Mouse (Mus musculus) bone marrow, adult 2 months (tissue): Measurements from ENCODE around the gene Eid3. TPM values are rescaled to one million over a fixed set of nuclear protein-coding genes. Genes with fewer than 3 reads are reported as not detected.

ENCODE experiments used
- H3K27ac ChIP-seq: fragments of 200-500 bp; 2 replicates; pipeline ENCODE4 v1.5.1; 2012; ENCODE audit warnings: low read depth, mild to moderate bottlenecking, control low read depth, inconsistent platforms, low read length; ENCODE audit not compliant: control insufficient read depth, poor library complexity, insufficient read depth
- H3K4me1 ChIP-seq: fragments of 200-500 bp; 2 replicates; pipeline ENCODE4 v1.6.1; 2011; ENCODE audit warnings: low read length; ENCODE audit not compliant: control insufficient read depth, insufficient read depth
- H3K4me3 ChIP-seq: fragments of 200-500 bp; replicated peaks from 2 replicates; pipeline ENCODE3; 2011; ENCODE audit warnings: mild to moderate bottlenecking, low read depth, low read length, control low read depth; ENCODE audit not compliant: control insufficient read depth
- CTCF ChIP-seq: fragments of 200-500 bp; IDR thresholded peaks from 2 replicates; pipeline ENCODE4 v1.5.1; 2011; ENCODE audit warnings: low read length, control low read depth; ENCODE audit not compliant: control insufficient read depth, insufficient read depth
- POLR2A ChIP-seq: fragments of 200-500 bp; IDR thresholded peaks from 2 replicates; pipeline ENCODE4 v1.6.1; 2011; ENCODE audit warnings: low read depth, mild to moderate bottlenecking, control low read depth, low read length, borderline replicate concordance; ENCODE audit not compliant: control insufficient read depth
- WGBS: fragments of 180-500 bp; shearing (Covaris S2); methylation state at CpG from one replicate; pipeline ENCODE4 v1.1.7; 2018; 5-methylcytosine and 5-hydroxymethylcytosine counted together
- polyA plus RNA-seq: library from polyadenylated mRNA; stranded (reverse); fragments of >200 nt; gene quantifications from 2 replicates; pipeline ENCODE4 v1.2.4, GENCODE M21; 2011; ENCODE audit warnings: low replicate concordance; ENCODE audit not compliant: missing spikeins, insufficient read depth, insufficient read length

Gene Eid3
- polyA plus RNA-seq, 1 experiment: 5.8 TPM

- 54% methylated on average over 6 of the region's 6 CpGs for WGBS
- H3K27ac ChIP-seq: no peak overlapping the region
- H3K4me3 ChIP-seq: no peak overlapping the region
- TF ChIP-seq POLR2A (no peak), CTCF (no peak)
- H3K4me1 ChIP-seq: peaks cover 2% of the 10 kb centered on the region; the same call in 1 of the 2 replicates
Observed at GRCm38 (mm10) chr10:82868418-82869086, 2.1 kb downstream of the Eid3 start.

GRCm38 (mm10) chr10:82875446-82875845 is 9.0 kb downstream of the Eid3 start:
- Histone ChIP-seq H3K27ac (no peak overlapping the region), H3K4me1 (no peaks in the 10 kb centered on the region), H3K4me3 (no peak overlapping the region)
- WGBS: 89% methylated on average over 10 of the region's 10 CpGs
- TF ChIP-seq POLR2A: no peak

GRCm38 (mm10) chr10:82876076-82876796 is 9.8 kb downstream of the Eid3 start:
- Histone ChIP-seq H3K4me1 (no peaks in the 10 kb centered on the region), H3K27ac (no peak overlapping the region), H3K4me3 (no peak overlapping the region)
- WGBS: 81% methylated on average over 16 of the region's 16 CpGs
- peak; percentile 29; the same call in 1 of the 2 replicates for TF ChIP-seq CTCF
- TF ChIP-seq POLR2A: no peak

- WGBS: 65% methylated on average over 6 of the region's 6 CpGs
- peaks cover 13% of the 10 kb centered on the region for H3K4me1 ChIP-seq
- H3K4me3 ChIP-seq: no peak overlapping the region
- TF ChIP-seq POLR2A (no peak), CTCF (no peak)
- no peak overlapping the region for H3K27ac ChIP-seq
Observed at GRCm38 (mm10) chr10:82887354-82887753, 20.9 kb downstream of the Eid3 start.

- WGBS: 60% methylated on average over 8 of the region's 8 CpGs
- Histone ChIP-seq H3K4me3 (no peak overlapping the region), H3K27ac (no peak overlapping the region), H3K4me1 (peaks cover 17% of the 10 kb centered on the region)
- no peak for TF ChIP-seq POLR2A
- TF ChIP-seq CTCF: no peak
Observed at GRCm38 (mm10) chr10:82888576-82888975, 22.1 kb downstream of the Eid3 start.

- WGBS: 13% methylated on average over 9 of the region's 9 CpGs
- TF ChIP-seq POLR2A (no peak), CTCF (no peak)
- H3K27ac ChIP-seq: peak overlapping the region; percentile 74; the same call in 1 of the 2 replicates
Observed at GRCm38 (mm10) chr10:82889447-82889973, 23.1 kb downstream of the Eid3 start.

GRCm38 (mm10) chr10:82890936-82891335 is 24.5 kb downstream of the Eid3 start:
- 19% methylated on average over 2 of the region's 2 CpGs for WGBS
- TF ChIP-seq POLR2A (no peak), CTCF (no peak)
- peaks cover 17% of the 10 kb centered on the region for H3K4me1 ChIP-seq
- H3K4me3 ChIP-seq: no peak overlapping the region
- H3K27ac ChIP-seq: peak overlapping the region; percentile 74; the same call in 1 of the 2 replicates

More at GRCm38 (mm10) chr10:82889447-82889973, 23.1 kb downstream of the Eid3 start:
- Histone ChIP-seq H3K4me1 (peaks cover 17% of the 10 kb centered on the region), H3K4me3 (no peak overlapping the region)

GRCm38 (mm10) chr10:82891427-82891826 is 25.0 kb downstream of the Eid3 start:
- H3K27ac ChIP-seq: peak overlapping the region; percentile 47; the same call in 1 of the 2 replicates
- 52% methylated on average over 7 of the region's 7 CpGs for WGBS
- H3K4me3 ChIP-seq: no peak overlapping the region
- peaks cover 17% of the 10 kb centered on the region for H3K4me1 ChIP-seq
- no peak for TF ChIP-seq CTCF
- no peak for TF ChIP-seq POLR2A
